Mouse (Mus musculus): ENCODE results near the gene Phlda3.

DNA sequence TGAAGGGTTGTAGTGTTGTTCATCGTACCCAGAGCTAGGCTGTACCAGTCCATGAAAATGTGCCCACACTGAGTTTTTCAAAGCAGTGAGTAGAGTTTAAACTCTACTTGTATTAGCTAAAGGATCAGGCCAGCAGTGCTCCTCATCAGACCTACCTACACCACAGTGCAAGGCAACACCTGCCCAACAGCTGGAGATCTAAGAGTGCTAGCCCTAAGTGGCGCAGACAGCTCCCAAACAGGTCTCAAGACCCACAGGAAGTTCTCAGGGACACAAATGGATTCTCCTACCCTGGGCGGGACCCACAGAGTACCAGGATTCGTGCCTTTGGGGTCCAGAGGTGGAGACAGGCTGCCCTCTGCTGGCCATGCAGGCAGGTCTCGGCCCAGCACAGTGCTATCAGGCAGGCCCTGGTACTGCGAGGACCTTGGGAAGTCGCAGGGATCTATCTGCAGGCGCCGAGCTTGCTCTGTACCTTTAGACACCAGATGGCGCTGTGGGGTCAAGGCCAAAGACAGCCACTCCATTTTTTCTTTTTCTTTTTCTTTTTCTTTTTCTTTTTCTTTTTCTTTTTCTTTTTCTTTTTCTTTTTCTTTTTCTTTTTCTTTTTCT, 13.1 kb upstream of the Phlda3 start:
- peak; percentile 97 for TF ChIP-seq CTCF (IDR thresholded peaks at IDR 0.05; ENCODE audit: low read depth)
- TF ChIP-seq EP300 (IDR thresholded peaks at IDR 0.05; ENCODE audit: low read depth) = no peak
